Mouse (Mus musculus) urinary bladder, postnatal 36 days (tissue): Measurements from ENCODE around the gene Il4ra.

Experiments used
- DNase-seq, 2 experiments: peaks; one replicate each; pipeline ENCODE4 v3.0.0; 2022; ENCODE audit warnings: low spot score in 2 of 2, mixed read lengths in 1 of 2

Gene Il4ra

DNA sequence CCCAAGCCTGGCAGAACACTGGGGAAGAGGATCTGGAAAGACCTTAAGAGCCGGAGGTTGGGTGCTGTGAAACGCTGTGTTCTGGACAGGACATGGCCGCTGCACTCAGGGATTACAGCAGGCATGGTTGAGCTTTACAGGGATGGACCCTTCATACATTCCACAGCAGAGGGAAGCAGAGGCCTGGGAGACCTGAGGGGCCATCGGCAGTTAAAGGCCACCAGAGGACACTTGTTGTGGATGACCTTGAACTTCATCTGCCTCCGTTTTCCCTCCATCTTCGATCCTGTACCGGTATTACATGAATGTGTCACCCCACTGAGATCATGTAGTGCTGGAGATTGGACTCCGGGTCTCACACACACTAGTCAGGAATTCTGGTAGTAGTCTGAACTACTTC lies 2.0 kb upstream of the Il4ra start:
- DNase-seq: no peak

DNA sequence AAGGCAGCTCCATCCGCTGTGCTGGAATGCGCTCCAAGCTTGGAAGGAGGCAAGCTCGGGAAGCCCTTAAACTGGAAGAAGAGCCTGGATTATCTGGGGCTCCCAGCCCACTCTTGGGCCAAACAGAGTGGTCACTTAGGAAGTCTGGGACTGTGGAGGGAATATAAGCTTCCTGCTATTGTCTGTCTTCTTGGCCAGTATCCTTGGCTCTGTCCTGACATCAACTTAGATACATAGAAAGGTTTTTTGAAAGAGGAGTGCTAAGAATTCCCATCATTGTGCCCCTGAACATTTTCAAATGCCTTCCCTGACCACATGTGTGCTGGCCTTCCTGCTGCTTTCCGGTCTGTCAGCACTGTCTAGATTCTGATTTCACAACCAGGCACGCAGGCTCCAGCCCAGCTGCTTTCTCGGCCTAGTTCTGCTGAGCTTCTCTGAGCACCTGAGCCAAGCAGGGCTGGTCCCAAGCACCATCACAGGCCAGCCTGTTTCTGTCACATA lies 989 bp upstream of the Il4ra start:
- DNase-seq: peak in 1 of 2 experiments; percentile 60

DNA sequence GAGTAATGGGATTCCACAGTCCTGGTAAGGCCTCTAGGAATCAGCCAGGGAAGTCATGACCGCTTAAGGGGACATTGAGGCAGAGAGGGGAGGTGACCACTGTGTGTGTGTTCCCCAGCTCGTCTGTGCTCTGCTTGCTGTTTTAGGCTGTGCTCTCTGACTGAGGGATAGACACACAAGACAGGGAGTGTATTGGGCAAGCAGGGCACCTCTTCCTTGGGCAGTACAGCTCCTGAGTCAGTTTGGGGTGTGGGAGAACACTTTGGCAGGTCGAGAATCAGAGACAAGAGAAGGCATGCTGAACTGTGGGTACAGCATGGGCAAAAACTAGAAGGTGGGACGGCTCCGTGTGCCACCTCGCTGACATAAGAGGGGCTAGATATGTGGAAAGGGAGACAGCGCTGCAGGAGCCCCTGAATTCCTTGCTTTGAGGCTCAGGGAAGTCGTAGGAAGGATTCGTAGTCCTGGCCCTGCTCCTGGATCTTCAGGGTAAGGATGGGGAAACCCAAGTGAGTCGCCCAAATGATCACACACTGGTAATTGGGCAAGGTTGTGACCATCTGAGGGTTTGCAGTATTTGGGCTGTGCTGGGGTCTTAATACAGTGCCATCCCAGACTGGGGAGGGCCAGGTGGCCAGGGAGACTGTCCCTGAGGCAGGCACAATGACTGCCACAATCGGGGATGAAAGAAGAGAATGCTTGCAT lies 1.1 kb downstream of the Il4ra start:
- DNase-seq: no peak

DNA sequence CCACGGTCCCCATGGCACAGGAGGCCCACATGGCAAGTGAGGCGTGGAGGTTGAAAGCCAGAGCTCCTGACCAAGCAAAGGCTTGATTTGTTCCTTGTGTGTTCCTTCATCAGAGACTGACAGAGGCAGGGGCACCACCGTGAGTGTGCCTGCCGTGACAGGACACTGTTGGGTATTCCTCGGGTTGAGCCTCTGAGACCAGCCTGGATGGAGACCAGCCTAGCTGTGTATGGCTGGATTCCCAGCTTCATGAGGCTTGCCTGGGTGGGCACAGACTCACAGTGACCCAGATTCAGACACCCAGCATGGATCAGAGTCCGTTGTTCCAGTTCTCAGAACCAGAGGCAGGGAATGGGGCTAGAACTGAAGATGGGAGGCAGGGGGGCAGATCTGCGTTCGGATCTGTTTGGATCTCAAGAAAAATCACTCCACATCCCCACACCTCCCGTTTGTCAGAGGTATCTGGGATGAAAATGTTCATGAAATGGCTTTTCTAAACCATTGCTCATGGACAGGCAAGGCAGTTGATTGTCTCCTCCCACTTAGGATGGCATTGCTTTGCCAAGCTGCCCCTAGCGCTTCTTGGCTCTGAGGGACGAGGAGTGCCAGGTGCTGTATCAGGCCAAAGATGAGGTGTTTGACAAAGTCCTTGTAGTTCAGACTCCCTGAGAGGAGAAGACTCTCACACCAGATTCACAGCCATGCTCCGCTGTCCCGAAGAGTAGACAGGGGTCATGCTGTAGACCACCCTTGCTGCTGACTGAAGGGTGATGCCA lies 1.9 kb downstream of the Il4ra start:
- no peak for DNase-seq

DNA sequence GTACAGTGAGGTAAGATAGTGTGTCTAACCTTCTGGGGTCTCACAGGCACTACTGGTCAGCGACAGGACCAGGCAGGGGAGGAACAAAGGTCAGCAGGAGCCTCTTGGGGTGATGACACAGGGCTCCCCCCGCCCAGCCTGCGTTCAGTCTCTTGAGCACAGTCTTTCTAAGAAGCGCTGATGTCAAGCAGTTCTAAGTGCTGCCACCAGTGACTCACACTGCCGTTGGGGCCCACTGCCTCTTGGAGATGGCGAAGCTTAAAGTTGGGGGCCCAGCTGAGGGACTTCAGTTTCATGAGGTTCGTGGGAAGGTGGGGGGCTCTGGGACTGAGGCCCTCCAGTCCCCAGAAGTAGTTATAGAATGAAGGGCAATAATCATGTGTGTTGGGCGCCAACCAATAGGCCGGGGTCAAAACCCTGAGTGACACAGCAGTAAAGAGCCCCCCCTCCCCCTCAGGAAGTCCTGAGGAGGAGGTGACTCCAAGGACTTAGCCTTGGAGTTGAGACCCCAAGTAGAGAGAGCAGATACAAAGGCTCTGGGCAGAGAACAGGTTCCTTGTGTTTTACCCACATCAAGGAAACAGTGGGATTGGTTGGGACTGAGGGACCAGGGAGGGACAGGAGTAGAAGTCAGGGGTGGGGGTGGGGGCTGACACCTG lies 2.7 kb downstream of the Il4ra start:
- no peak for DNase-seq

DNA sequence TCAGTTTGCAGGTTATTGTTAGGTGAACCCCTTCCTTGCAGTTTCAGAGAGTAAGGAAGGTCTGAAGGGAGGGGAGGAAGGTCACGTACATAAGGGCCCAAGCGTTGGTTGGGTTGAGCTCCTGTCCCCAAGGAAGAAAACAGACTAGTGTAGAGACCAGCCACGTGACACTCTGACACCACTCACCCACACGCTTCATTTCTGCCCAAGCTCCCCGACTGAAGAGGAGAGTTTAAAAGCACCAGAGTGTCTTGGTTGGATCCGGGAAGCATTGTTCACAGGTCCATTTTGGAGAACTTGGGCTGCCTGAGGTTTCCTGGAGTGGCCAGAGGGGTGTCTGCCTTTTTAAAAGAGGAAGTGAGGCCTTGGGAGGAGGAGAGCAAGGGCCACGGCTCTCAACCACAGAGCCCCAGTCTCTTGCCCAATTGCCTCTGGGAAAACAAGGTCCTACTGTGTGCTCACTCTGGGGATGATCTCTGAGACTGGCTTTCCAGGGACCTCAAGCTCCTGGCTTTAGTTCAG lies 3.5 kb downstream of the Il4ra start:
- no peak for DNase-seq

DNA sequence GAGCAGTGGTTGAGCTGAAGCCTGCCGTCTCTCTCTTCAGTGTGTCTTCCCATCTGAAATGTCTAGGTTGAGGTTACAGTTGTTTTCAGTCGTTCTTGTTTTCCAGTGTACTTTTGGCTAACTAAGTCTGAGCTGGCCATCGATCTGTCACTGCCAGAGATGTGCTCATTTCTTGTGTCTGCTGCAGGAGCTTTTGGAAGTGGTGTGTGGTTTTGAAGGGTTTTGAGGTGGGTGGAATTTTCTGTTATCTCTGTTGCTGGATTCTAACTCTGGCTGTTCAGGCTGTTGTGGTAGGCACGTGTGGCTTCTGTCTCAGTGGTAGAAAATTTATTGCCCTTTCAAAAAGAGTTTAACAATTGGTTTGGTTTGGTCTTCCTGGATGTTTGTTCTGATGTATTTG lies 4.2 kb downstream of the Il4ra start:
- DNase-seq: no peak

DNA sequence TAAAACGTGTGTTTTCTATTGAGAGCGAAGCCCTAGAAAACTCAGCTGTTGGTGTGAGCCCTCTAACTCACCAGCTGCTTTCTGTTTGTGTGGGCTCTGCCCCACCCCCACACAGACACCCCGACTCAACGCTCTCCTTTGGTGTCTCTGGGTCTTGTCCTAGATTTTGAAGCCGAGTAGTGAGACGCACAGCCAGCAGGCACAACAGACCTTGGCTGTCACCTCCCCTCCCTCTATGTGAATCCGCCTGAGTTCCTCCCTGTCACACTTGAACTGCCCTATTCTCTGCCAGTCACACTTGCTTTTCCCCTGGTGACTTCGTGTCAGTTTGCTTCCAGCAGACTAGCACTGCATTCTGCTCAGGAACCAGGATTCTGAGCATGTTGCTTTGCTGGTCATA lies 4.9 kb downstream of the Il4ra start:
- no peak for DNase-seq

DNA sequence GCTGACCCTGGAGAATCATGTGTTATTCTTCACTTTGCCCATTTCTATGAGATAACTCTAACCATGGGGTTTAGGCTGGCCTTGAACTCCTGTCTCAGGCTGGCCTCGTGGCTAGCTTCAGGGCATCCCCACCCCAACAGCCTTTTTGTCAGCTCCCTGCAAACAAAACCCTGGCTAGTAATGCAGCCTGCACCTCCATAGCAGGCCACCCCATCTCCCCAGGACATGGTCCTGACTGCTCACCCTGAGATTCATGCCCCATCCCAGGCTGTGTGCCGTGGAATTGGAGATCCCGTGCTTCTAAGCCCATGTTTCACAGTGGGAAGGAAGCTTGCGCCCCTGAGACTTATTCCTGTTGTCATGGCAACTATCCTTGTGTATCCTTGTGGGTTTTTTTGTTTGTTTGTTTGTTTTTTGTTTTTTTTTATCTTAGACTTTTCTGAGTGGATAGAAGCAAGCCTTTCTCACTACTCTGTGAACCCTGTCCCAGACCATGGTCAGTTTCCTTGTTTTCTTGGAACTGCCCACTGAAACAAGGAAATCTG lies 6.6 kb downstream of the Il4ra start:
- DNase-seq: no peak

DNA sequence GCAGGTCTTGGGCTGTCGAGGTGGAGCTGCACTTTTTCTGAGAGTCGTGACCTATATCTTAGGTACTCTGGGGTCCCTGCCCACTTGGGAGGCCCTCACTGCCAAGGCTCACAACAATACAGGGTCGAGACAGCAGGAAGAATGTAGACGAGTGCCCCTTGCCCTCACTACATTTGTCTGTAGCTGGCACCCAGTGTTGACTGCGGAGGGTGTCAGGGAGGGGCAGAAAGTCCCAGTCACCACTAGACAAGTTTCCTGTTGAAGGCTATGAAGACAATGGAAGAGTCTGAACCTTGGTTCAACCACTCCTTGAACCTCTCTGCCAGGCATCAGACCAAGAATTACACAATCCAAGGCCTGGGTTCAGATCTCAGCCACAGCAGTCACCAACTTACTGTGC lies 7.1 kb downstream of the Il4ra start:
- no peak for DNase-seq

DNA sequence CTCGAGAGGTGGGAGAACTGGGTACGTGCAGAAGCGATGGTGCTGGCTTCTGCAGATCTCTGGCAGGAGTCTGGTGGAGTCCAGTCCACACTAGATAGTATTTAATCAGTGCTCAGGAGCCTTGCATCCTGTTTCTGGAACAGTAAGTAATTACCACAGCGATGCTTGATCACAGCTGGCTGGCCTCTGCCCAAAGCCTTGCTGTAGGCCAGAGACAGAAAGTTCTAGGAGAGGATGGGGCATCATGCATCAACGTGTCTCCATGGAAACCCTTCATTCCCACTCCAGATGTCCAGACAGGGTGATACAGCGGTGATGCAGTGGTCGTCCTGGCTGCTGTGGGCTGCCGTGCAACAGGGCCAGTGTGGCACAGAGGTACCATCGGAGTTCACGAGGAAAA lies 7.6 kb downstream of the Il4ra start:
- no peak for DNase-seq

DNA sequence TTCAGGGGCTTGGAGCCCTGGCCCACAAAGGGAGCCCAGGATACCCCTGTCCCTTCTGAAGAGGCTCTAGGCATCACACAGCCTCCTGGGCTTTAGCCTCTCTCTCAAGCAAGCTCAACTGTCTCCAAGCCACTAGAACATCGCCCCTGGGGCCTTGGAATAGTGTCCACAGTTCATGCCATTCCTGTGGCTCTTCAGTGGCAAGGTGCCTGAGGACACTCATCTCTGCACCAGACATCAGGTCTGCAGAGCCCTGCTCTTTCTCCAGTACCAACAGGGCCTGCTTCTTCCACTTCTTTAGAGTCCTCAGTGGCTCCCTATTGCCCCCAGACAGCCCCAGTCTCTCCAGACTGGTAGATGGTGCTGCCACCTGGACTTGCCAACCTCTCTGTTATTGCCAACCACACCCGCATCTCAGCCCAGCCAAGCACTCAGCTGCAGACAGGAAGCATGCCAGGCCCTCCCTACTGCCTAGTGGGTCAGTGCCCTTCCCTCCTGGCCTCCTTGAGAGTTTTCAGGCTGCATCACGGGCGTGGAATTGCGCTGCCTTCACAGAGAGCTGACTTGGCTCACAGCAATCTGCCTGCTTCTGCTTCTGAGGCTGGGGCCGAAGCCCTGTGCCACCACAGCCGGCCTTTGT lies 8.3 kb downstream of the Il4ra start:
- peak in 1 of 2 experiments; percentile 63 for DNase-seq

DNA sequence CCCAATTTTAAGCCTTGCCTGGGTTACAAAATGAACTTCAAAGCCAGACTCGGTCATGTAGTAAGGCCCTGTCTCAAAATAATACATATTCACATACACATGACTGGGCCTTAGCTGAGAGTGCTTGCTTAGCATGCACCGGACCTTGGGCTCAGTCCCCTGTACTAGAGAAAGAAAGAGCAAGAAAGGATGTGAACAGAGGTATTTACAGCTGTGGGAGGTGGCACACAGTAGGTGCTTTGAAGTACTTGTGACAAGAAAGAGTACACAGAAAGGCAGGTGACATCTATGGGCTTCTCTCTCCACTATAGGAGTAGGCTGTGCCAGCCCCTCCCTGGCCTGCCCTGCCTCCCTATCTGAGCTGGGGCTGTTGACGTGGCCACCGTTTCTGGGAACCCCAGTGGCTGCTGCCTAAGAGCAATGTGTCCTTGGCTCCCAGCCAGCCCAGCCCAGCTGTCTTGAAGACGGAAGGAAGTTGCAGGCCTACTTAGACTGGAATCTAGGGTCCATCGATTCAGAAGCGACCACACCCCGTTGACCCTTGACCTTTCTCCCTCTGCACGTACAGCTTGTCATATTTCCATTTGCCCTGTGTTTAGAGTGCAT lies 9.3 kb downstream of the Il4ra start:
- DNase-seq: peak; percentile 60 to 86

DNA sequence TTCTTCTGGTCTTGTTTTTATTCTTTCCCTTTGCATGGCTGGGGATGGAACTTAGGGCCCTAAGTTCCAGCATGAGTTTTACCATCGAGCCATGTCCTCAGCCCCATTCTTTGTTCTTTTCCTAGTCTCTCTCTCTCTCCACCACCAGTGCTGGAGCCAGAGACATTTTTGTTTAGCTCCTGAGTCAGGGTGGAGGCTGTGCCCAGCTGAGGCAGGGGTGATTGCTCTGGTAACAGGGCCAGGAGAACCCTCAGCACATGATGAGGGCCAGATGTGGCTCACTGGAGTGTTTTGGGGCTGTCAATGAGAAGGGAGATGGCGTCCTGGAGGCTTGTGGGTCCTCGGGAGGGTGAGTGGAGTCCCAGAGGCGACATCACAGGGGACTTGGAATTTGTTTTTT lies 10.5 kb downstream of the Il4ra start:
- DNase-seq: no peak

DNA sequence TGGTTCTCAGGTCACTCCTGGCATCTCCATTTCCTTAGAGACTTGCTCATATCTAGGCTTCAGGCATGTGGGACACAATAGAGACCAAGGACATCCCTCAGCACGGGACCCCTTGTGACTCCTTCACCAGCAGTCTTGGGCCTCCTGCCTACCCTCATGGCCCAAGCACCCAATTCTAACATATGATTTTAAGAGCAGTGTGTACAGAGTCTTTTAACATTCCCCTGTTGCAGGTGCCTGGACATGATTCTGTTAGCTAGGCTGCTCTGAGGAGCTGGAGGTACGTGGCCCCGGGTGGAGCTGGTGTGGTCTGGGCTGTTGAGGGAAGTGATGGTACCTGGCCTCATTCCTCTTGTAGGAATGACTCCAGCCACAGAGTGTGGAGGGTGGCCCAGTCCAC lies 11.2 kb downstream of the Il4ra start:
- DNase-seq: no peak

DNA sequence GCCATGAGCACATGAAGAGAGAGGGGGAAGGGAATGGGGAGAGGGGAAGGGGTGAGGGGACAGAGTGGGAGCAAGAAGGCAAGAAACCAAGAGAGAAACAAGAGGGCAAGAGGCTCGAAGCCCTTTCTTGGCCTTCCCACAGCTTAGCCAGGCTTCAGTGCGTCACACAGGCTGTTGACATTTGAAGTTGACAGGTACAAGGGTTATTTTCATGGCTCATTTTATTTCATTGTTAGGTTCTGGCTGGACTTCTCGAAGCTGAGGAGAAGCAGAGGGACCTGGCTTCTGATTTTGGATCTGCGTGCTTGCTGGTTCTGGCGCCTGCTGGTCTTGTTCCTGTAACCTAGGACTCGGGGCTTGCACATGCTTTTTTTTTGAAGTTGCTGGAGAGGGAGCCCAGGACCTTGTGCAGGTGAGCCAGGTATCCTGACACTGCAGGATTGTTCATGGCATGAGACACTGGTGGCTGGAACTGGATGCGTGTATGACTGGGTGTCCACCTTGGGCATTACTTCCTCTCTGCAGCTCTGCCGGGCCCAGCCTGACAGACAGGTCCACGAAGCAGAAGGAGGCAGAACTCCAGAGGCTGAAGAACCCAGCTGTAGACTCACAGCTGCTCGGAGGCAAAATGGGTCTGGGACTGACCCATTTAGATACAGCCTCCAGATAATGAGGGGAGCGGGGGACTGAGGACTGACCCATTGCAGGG lies 12.6 kb downstream of the Il4ra start:
- DNase-seq: no peak

DNA sequence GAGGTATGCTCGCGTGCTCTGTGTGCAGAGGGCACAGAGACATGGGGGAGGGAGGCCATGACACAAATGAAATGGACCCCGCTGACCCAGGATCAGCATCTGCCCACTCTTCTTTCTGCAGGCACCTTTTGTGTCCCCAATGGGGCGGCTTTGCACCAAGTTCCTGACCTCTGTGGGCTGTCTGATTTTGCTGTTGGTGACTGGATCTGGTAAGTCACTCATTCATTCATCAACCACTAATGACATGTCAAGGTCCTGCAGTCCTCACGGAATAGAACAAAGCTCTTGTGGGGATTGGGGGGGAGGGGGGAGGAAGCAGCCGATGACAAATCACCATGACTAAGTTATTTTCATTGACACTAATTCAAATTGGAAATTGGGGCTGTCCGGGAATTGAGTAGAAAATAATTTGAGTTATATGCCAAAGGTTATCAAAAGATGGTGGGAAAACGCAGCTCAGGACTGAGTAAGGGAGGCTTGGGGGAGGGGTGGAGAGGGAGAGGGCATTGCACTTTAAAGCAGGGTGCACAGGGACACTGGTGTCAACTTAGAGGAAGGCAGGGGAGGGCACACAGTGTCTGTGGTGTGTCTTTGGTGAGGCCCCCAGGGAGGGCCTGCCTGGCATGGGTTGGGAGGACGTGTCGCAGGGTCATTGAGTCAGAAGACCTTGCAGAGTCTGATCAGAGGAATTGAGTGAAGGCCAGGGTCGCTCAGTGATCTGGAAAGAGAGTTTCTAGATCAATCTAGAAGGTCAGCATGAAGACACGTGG lies 13.8 kb downstream of the Il4ra start:
- DNase-seq: no peak

DNA sequence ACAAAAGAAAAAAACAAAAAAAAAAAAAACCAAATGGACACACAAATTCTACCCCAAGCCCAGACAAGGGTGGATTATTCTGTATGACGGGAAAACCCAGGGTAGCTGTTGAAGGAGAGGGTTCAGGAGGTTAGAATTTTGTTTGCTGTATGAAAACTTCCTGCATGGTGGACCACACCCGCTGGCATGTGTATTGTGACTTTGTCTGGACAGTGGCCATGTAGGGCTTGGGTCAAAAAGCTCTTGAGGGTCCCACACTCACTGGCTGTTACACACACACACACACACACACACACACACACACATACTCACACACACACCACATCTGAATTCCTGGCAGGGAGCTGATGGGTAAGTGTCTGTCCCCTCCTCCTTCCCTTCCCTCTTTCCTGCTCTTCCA lies 14.5 kb downstream of the Il4ra start:
- no peak for DNase-seq

DNA sequence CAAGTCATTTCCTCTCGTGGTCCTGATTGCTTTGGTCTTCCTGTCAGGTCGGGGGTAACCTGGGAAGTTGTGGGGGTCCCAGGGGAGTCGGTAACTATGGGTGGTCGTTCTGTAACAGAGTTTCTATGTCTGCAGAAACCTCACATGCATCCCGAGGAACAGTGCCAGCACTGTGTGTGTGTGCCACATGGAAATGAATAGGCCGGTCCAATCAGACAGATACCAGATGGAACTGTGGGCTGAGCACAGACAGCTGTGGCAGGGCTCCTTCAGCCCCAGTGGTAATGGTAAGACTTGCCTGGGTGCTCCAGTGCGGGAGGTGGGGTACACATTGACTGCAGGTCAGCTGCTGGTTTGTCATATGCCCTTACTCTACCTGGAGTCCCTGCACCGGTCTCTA lies 17.0 kb downstream of the Il4ra start:
- DNase-seq: no peak

DNA sequence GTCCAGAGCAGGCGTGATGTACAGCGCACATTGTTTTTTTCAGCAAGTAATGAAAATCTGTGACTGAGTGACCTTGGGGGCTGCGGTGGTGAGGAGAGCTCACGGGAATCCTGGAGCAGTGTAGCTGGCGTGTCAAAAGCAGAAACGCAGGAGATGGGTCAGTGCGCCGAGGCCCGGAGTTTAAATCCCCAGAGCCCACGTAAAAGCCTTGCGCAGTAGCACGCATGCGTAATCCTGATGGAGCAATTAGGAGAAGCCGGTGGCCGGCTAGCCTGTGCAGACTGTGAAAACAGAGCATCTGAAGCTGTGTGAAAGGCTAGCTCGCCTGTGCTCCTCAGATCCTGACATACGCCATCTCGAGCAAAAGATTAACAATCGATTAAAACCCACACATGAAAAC lies 20.0 kb downstream of the Il4ra start:
- DNase-seq: no peak
